15 mouse cellular contexts compared by ENCODE assay signal in genomic region chr7:127325550-127325949, GRCm38 (mm10).
"Had no signal": no experiment of that assay in that cellular context is flagged by ENCODE, and none has a peak within 500 bp of the region (broad histone marks: within the 10 kb centered on the region; RNA-seq: fewer than 3 reads in every experiment).

No protein-coding gene starts in this region.

- H3K9me3 ChIP-seq: limb, embryonic 10.5 days; liver, embryonic 15.5 days; midbrain, embryonic 10.5 days; neural tube, embryonic 15.5 days had no signal

- H3K4me3 ChIP-seq: layer of hippocampus, adult 2 months; limb, embryonic 10.5 days; liver, embryonic 15.5 days; midbrain, embryonic 10.5 days; myocyte; neural tube, embryonic 15.5 days had no signal

- DNase-seq: lung, adult 2 months; lung, postnatal 36 days; midbrain, embryonic 14.5 days; thymus, postnatal 25 days had no signal

- H3K9ac ChIP-seq: liver, embryonic 15.5 days; neural tube, embryonic 15.5 days had no signal

- H3K27me3 ChIP-seq: liver, embryonic 15.5 days; neural tube, embryonic 15.5 days had no signal

- H3K4me1 ChIP-seq: liver, embryonic 15.5 days had no signal

- H3K36me3 ChIP-seq: limb, embryonic 10.5 days; liver, embryonic 15.5 days; midbrain, embryonic 10.5 days; neural tube, embryonic 15.5 days had no signal

- ATAC-seq: hindbrain, embryonic 16.5 days; inflammation-experienced regulatory T-cells, adult 6 months; intestine, postnatal 0 days had no signal

- H3K27ac ChIP-seq: layer of hippocampus, adult 2 months; limb, embryonic 10.5 days; liver, embryonic 15.5 days; neural tube, embryonic 15.5 days; stomach, postnatal 0 days had no signal

- H3K4me2 ChIP-seq: liver, embryonic 11.5 days; liver, embryonic 15.5 days; neural tube, embryonic 15.5 days had no signal
